Mouse (Mus musculus): ENCODE data around the gene Rsl24d1.
"Not testable (repeated sequence)": the region's sequence is repeated elsewhere in the genome, so short reads cannot be mapped to it uniquely, and the experiment has no call there.

Rsl24d1 gene

GRCm38 (mm10) chr9:73102181-73102580 lies 11.0 kb upstream of the Rsl24d1 start, which contains the start of gene Gm20509:
Gm20509 (plus strand) TSS chr9:73102470.
- no peak for DNase-seq (ENCODE audit: low spot score)

GRCm38 (mm10) chr9:73103159-73103879 lies 9.9 kb upstream of the Rsl24d1 start:
- no peak for DNase-seq (ENCODE audit: low spot score)

GRCm38 (mm10) chr9:73103880-73104198 lies 9.4 kb upstream of the Rsl24d1 start:
- DNase-seq (ENCODE audit: low spot score), result no peak

- DNase-seq (ENCODE audit: low spot score), result no peak
These were observed 8.1 kb upstream of the Rsl24d1 start for GRCm38 (mm10) chr9:73105141-73105540.

GRCm38 (mm10) chr9:73105771-73106170 lies 7.5 kb upstream of the Rsl24d1 start:
- no peak for DNase-seq (ENCODE audit: low spot score)

- not testable (repeated sequence) for DNase-seq (ENCODE audit: low spot score)
These were observed 3.5 kb downstream of the Rsl24d1 start for GRCm38 (mm10) chr9:73116704-73117103.

GRCm38 (mm10) chr9:73118012-73118411 lies 4.8 kb downstream of the Rsl24d1 start:
- DNase-seq (ENCODE audit: low spot score), result no peak

- peak; percentile 21 for DNase-seq (ENCODE audit: low spot score)
These were observed 8.5 kb downstream of the Rsl24d1 start for GRCm38 (mm10) chr9:73121735-73122134.

GRCm38 (mm10) chr9:73125043-73125570 lies 11.9 kb downstream of the Rsl24d1 start:
- no peak for DNase-seq (ENCODE audit: low spot score)

- DNase-seq (ENCODE audit: low spot score), result no peak
These were observed 14.2 kb downstream of the Rsl24d1 start for GRCm38 (mm10) chr9:73127457-73127856.

- DNase-seq (ENCODE audit: low spot score), result no peak
These were observed 16.6 kb downstream of the Rsl24d1 start for GRCm38 (mm10) chr9:73129875-73130274.

- DNase-seq (ENCODE audit: low spot score), result no peak
These were observed 17.3 kb downstream of the Rsl24d1 start for GRCm38 (mm10) chr9:73130529-73130928.

GRCm38 (mm10) chr9:73137341-73137886 lies 24.2 kb downstream of the Rsl24d1 start:
- no peak for DNase-seq (ENCODE audit: low spot score)

- DNase-seq (ENCODE audit: low spot score), result no peak
These were observed 41.1 kb downstream of the Rsl24d1 start for GRCm38 (mm10) chr9:73154347-73154746.

- DNase-seq (ENCODE audit: low spot score), result no peak
These were observed 44.7 kb downstream of the Rsl24d1 start for GRCm38 (mm10) chr9:73157968-73158367.

GRCm38 (mm10) chr9:73159265-73159664 lies 46.0 kb downstream of the Rsl24d1 start:
- no peak for DNase-seq (ENCODE audit: low spot score)

- peak; percentile 32 for DNase-seq (ENCODE audit: low spot score)
These were observed 49.5 kb downstream of the Rsl24d1 start for GRCm38 (mm10) chr9:73162571-73163333.

- DNase-seq (ENCODE audit: low spot score), result no peak
These were observed 52.4 kb downstream of the Rsl24d1 start for GRCm38 (mm10) chr9:73165631-73166030.
